Mouse (Mus musculus): Measurements from ENCODE around the gene Sp2. TPM values are rescaled to one million over a fixed set of nuclear protein-coding genes. Genes with fewer than 3 reads are reported as not detected.

Gene Sp2
- polyA plus RNA-seq, 1 experiment, result 13.9 TPM

DNA sequence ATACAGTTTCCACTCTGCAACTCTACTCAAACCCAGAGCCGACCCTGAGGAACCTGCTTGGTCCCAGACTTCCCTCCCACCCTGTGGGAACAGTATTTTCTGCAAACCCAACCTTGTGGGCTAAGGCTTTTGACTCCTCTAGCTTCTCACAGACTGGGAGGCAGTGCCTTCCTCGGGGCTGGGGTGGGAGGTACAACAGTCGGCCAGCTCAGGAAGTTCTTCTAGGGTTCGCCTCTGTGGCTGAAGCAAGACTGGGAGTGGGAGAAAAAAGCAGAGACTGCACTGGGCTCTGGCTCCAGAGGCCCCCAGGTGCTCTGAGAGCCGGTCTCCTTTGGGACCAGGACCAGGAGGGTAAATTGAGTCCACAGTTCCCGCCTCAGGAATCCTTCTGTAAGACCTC, 29.9 kb downstream of the Sp2 start:
- Histone ChIP-seq H3K79me2 (ENCODE audit: control insufficient read depth, insufficient read depth) (no peaks in the 10 kb centered on the region), H3ac (ENCODE audit: control insufficient read depth, insufficient read length, low read depth) (no peak overlapping the region), H3K4me3 (ENCODE audit: insufficient read depth, poor library complexity, severe bottlenecking) (no peak overlapping the region), H3K36me3 (ENCODE audit: control insufficient read depth, insufficient read depth) (peaks cover 61% of the 10 kb centered on the region), H3K79me3 (ENCODE audit: low read depth) (no peaks in the 10 kb centered on the region), H3K27me3 (ENCODE audit: control insufficient read depth, insufficient read depth, insufficient read length) (no peaks in the 10 kb centered on the region)
- no peak for TF ChIP-seq MYOG (IDR thresholded peaks at IDR 0.05; ENCODE audit: control insufficient read depth, extremely low read depth, insufficient read length)
- no peak for TF ChIP-seq USF1 (IDR thresholded peaks at IDR 0.05; ENCODE audit: low read depth)
- TF ChIP-seq FOSL1 (IDR thresholded peaks at IDR 0.05; ENCODE audit: insufficient read depth, low read length, poor library complexity, severe bottlenecking), result no peak
- no peak for TF ChIP-seq MYOD1 (IDR thresholded peaks at IDR 0.05; ENCODE audit: control insufficient read depth, insufficient read length, low read depth)
- no peak for TF ChIP-seq CTCF (IDR thresholded peaks at IDR 0.05; ENCODE audit: control insufficient read depth, insufficient read depth, insufficient read length)
- TF ChIP-seq CEBPB (IDR thresholded peaks at IDR 0.05; ENCODE audit: low read depth), result no peak
- no peak for TF ChIP-seq MAX (IDR thresholded peaks at IDR 0.05)

GRCm38 (mm10) chr11:96952426-96952825, 30.3 kb downstream of the Sp2 start:
- Histone ChIP-seq H3ac (ENCODE audit: control insufficient read depth, insufficient read length, low read depth) (no peak overlapping the region), H3K4me3 (ENCODE audit: insufficient read depth, poor library complexity, severe bottlenecking) (no peak overlapping the region), H3K27me3 (ENCODE audit: control insufficient read depth, insufficient read depth, insufficient read length) (no peaks in the 10 kb centered on the region), H3K79me3 (ENCODE audit: low read depth) (no peaks in the 10 kb centered on the region), H3K79me2 (ENCODE audit: control insufficient read depth, insufficient read depth) (no peaks in the 10 kb centered on the region), H3K36me3 (ENCODE audit: control insufficient read depth, insufficient read depth) (peaks cover 61% of the 10 kb centered on the region)
- TF ChIP-seq FOSL1 (IDR thresholded peaks at IDR 0.05; ENCODE audit: insufficient read depth, low read length, poor library complexity, severe bottlenecking) (no peak), MYOG (IDR thresholded peaks at IDR 0.05; ENCODE audit: control insufficient read depth, extremely low read depth, insufficient read length) (no peak), MYOD1 (IDR thresholded peaks at IDR 0.05; ENCODE audit: control insufficient read depth, insufficient read length, low read depth) (no peak), CTCF (IDR thresholded peaks at IDR 0.05; ENCODE audit: control insufficient read depth, insufficient read depth, insufficient read length) (no peak), CEBPB (IDR thresholded peaks at IDR 0.05; ENCODE audit: low read depth) (no peak), USF1 (IDR thresholded peaks at IDR 0.05; ENCODE audit: low read depth) (no peak), MAX (IDR thresholded peaks at IDR 0.05) (no peak)

DNA sequence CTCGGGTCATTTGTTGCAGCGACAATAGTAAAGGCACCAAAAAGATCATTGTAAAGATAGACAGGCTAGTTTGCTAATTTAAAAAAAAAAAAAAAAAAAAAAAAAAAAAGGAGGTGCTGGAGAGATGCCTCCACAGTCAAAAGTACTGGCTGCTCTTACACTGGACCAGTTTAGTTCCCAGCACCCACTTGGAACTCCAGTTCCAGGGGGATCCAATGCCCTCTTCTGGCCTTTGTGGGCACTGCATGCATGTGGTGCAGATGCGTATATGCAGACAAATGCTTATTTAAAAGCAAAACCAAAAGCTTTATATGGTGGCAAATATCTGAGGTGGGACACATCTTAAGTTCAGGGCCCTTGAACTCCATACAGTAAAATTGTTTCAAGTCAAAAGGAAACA, 32.0 kb downstream of the Sp2 start:
- no peak overlapping the region for H3K4me3 ChIP-seq (ENCODE audit: insufficient read depth, poor library complexity, severe bottlenecking)
- peaks cover 49% of the 10 kb centered on the region for H3K36me3 ChIP-seq (ENCODE audit: control insufficient read depth, insufficient read depth)
- H3K79me3 ChIP-seq (ENCODE audit: low read depth), result no peaks in the 10 kb centered on the region
- no peaks in the 10 kb centered on the region for H3K79me2 ChIP-seq (ENCODE audit: control insufficient read depth, insufficient read depth)
- H3ac ChIP-seq (ENCODE audit: control insufficient read depth, insufficient read length, low read depth), result no peak overlapping the region
- H3K27me3 ChIP-seq (ENCODE audit: control insufficient read depth, insufficient read depth, insufficient read length), result no peaks in the 10 kb centered on the region
- TF ChIP-seq FOSL1 (IDR thresholded peaks at IDR 0.05; ENCODE audit: insufficient read depth, low read length, poor library complexity, severe bottlenecking) (no peak), USF1 (IDR thresholded peaks at IDR 0.05; ENCODE audit: low read depth) (no peak), CEBPB (IDR thresholded peaks at IDR 0.05; ENCODE audit: low read depth) (no peak), CTCF (IDR thresholded peaks at IDR 0.05; ENCODE audit: control insufficient read depth, insufficient read depth, insufficient read length) (no peak), MYOG (IDR thresholded peaks at IDR 0.05; ENCODE audit: control insufficient read depth, extremely low read depth, insufficient read length) (no peak), MAX (IDR thresholded peaks at IDR 0.05) (no peak), MYOD1 (IDR thresholded peaks at IDR 0.05; ENCODE audit: control insufficient read depth, insufficient read length, low read depth) (no peak)

DNA sequence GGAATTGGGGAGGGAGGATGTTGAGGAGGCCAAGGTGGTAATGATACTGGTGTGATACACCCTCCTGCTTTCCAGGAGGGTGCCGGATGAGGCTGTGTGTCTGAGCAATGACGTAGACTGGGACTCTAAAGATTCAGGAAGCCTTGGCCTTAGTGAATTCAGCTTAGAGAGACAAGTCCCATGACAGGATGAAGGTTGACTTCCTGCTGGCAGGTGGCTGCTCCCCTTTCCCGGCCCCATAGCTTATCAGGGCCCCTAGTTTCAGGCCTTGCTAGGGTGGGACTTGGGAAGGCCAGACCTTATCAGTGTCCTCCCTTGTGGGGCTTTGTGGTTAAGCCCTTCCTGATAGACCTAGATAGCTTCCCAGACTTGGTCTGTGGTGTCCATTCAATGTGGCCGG, 34.9 kb downstream of the Sp2 start:
- Histone ChIP-seq H3K79me2 (ENCODE audit: control insufficient read depth, insufficient read depth) (no peaks in the 10 kb centered on the region), H3K27me3 (ENCODE audit: control insufficient read depth, insufficient read depth, insufficient read length) (no peaks in the 10 kb centered on the region), H3K36me3 (ENCODE audit: control insufficient read depth, insufficient read depth) (peaks cover 23% of the 10 kb centered on the region), H3K4me3 (ENCODE audit: insufficient read depth, poor library complexity, severe bottlenecking) (no peak overlapping the region), H3ac (ENCODE audit: control insufficient read depth, insufficient read length, low read depth) (no peak overlapping the region), H3K79me3 (ENCODE audit: low read depth) (no peaks in the 10 kb centered on the region)
- TF ChIP-seq USF1 (IDR thresholded peaks at IDR 0.05; ENCODE audit: low read depth), result no peak
- TF ChIP-seq CTCF (IDR thresholded peaks at IDR 0.05; ENCODE audit: control insufficient read depth, insufficient read depth, insufficient read length), result no peak
- TF ChIP-seq FOSL1 (IDR thresholded peaks at IDR 0.05; ENCODE audit: insufficient read depth, low read length, poor library complexity, severe bottlenecking), result no peak
- no peak for TF ChIP-seq MAX (IDR thresholded peaks at IDR 0.05)
- TF ChIP-seq MYOG (IDR thresholded peaks at IDR 0.05; ENCODE audit: control insufficient read depth, extremely low read depth, insufficient read length), result no peak
- no peak for TF ChIP-seq CEBPB (IDR thresholded peaks at IDR 0.05; ENCODE audit: low read depth)

- no peak for TF ChIP-seq MAX (IDR thresholded peaks at IDR 0.05)
- H3K4me3 ChIP-seq (ENCODE audit: insufficient read depth, poor library complexity, severe bottlenecking), result no peak overlapping the region
- no peaks in the 10 kb centered on the region for H3K79me2 ChIP-seq (ENCODE audit: control insufficient read depth, insufficient read depth)
- H3K36me3 ChIP-seq (ENCODE audit: control insufficient read depth, insufficient read depth), result peaks cover 12% of the 10 kb centered on the region
- no peak overlapping the region for H3ac ChIP-seq (ENCODE audit: control insufficient read depth, insufficient read length, low read depth)
- no peaks in the 10 kb centered on the region for H3K79me3 ChIP-seq (ENCODE audit: low read depth)
- H3K27me3 ChIP-seq (ENCODE audit: control insufficient read depth, insufficient read depth, insufficient read length), result no peaks in the 10 kb centered on the region
Observed at GRCm38 (mm10) chr11:96946498-96946897, 36.3 kb downstream of the Sp2 start.

DNA sequence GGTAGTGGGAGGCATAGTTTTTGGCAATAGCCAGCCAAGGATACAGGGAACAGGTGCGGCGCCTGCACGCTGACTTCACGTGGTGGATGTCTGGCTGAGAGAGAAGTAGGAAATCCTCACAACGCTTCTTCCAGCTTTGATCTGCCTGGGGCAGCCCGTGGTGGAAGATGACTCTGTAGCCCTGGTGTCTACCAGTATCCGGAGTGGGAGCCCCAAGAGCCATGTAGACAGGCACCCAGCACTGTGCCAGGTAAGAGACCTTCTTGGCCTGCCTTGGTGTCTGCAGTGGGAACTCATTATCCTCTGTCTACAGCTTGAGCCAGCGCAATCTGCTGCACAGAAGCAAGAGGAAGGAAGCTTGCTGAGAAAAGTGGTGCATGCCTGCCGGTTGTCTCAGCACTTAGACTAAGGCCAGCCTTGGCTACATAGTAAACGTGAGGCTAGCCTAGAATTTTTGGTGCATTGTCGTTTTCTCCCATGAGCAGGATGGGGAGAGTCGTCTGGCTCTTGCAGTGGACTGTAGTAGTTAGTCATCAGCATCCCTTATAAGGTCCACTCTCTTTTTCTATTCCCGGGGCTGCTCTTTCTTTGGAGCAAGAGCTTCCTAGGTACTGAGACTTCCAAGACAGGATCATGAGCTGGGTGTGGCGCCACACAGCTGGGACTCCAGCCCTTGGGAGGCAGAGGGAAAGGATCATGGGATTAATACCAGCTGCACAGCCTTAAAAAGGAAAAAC, 37.7 kb downstream of the Sp2 start:
- no peak overlapping the region for H3K4me3 ChIP-seq (ENCODE audit: insufficient read depth, poor library complexity, severe bottlenecking)
- no peaks in the 10 kb centered on the region for H3K79me3 ChIP-seq (ENCODE audit: low read depth)
- no peaks in the 10 kb centered on the region for H3K79me2 ChIP-seq (ENCODE audit: control insufficient read depth, insufficient read depth)
- no peak overlapping the region for H3ac ChIP-seq (ENCODE audit: control insufficient read depth, insufficient read length, low read depth)
- TF ChIP-seq MYOG (IDR thresholded peaks at IDR 0.05; ENCODE audit: control insufficient read depth, extremely low read depth, insufficient read length) (no peak), CTCF (IDR thresholded peaks at IDR 0.05; ENCODE audit: control insufficient read depth, insufficient read depth, insufficient read length) (no peak), USF1 (IDR thresholded peaks at IDR 0.05; ENCODE audit: low read depth) (no peak), MAX (IDR thresholded peaks at IDR 0.05) (no peak), CEBPB (IDR thresholded peaks at IDR 0.05; ENCODE audit: low read depth) (no peak), MYOD1 (IDR thresholded peaks at IDR 0.05; ENCODE audit: control insufficient read depth, insufficient read length, low read depth) (no peak), FOSL1 (IDR thresholded peaks at IDR 0.05; ENCODE audit: insufficient read depth, low read length, poor library complexity, severe bottlenecking) (no peak)
- H3K27me3 ChIP-seq (ENCODE audit: control insufficient read depth, insufficient read depth, insufficient read length), result no peaks in the 10 kb centered on the region
- peaks cover under 1% of the 10 kb centered on the region for H3K36me3 ChIP-seq (ENCODE audit: control insufficient read depth, insufficient read depth)

Data from C2C12 (cell line).